Mouse (Mus musculus): ENCODE results near the gene Spag7.
A peak's percentile ranks its signal among the peaks of the same experiment; 100 is the strongest.

Spag7 gene

GRCm38 (mm10) chr11:70656456-70656927 lies 12.7 kb downstream of the Spag7 start:
- no peak for DNase-seq (ENCODE audit: low spot score in 2 of 2)

- DNase-seq (ENCODE audit: low spot score in 2 of 2): peak; percentile 63 to 65
These were observed 13.4 kb downstream of the Spag7 start for GRCm38 (mm10) chr11:70655571-70656455.

- DNase-seq (ENCODE audit: low spot score in 2 of 2): peak; percentile 69 to 72
These were observed 14.2 kb downstream of the Spag7 start for GRCm38 (mm10) chr11:70654923-70655570.

- peak; percentile 81 to 85 for DNase-seq (ENCODE audit: low spot score in 2 of 2)
These were observed 14.9 kb downstream of the Spag7 start, which contains the start of gene Pfn1 for GRCm38 (mm10) chr11:70654198-70654922. Gene Pfn1 (minus strand): TSS chr11:70654644.

GRCm38 (mm10) chr11:70653345-70654197 lies 15.6 kb downstream of the Spag7 start:
- peak; percentile 74 to 78 for DNase-seq (ENCODE audit: low spot score in 2 of 2)

- no peak for DNase-seq (ENCODE audit: low spot score in 2 of 2)
These were observed 16.3 kb downstream of the Spag7 start for GRCm38 (mm10) chr11:70652884-70653344.

- DNase-seq (ENCODE audit: low spot score in 2 of 2): peak; percentile 63 to 64
These were observed 17.0 kb downstream of the Spag7 start for GRCm38 (mm10) chr11:70652029-70652883.

GRCm38 (mm10) chr11:70651391-70651790 lies 17.8 kb downstream of the Spag7 start:
- DNase-seq (ENCODE audit: low spot score in 2 of 2): no peak

- peak; percentile 45 for DNase-seq (ENCODE audit: low spot score in 2 of 2)
These were observed 18.7 kb downstream of the Spag7 start for GRCm38 (mm10) chr11:70650322-70651175.

- DNase-seq (ENCODE audit: low spot score in 2 of 2): no peak
These were observed 20.0 kb downstream of the Spag7 start for GRCm38 (mm10) chr11:70649185-70649734.

- DNase-seq (ENCODE audit: low spot score in 2 of 2): no peak
These were observed 20.7 kb downstream of the Spag7 start for GRCm38 (mm10) chr11:70648512-70648911.

- DNase-seq (ENCODE audit: low spot score in 2 of 2): peak; percentile 57 to 63
These were observed 21.3 kb downstream of the Spag7 start for GRCm38 (mm10) chr11:70647716-70648420.

GRCm38 (mm10) chr11:70646691-70647650 lies 22.2 kb downstream of the Spag7 start, which contains the start of the genes Rnf167 and Slc25a11:
Gene Rnf167 (plus strand): TSS chr11:70647235.
Gene Slc25a11 (minus strand): TSS chr11:70647479.
- peak; percentile 97 to 98 for DNase-seq (ENCODE audit: low spot score in 2 of 2)

- no peak for DNase-seq (ENCODE audit: low spot score in 2 of 2)
These were observed 23.0 kb downstream of the Spag7 start for GRCm38 (mm10) chr11:70646259-70646555.

- no peak for DNase-seq (ENCODE audit: low spot score in 2 of 2)
These were observed 23.6 kb downstream of the Spag7 start for GRCm38 (mm10) chr11:70645461-70646258.

GRCm38 (mm10) chr11:70644564-70645103 lies 24.6 kb downstream of the Spag7 start:
- no peak for DNase-seq (ENCODE audit: low spot score in 2 of 2)

All from thymus, postnatal 10 days (tissue).